Mouse (Mus musculus): ENCODE data around the gene Rpl3. TPM values are rescaled to one million over a fixed set of nuclear protein-coding genes. Genes with fewer than 3 reads are reported as not detected.

Gene Rpl3
- polyA plus RNA-seq, 1 experiment from 2014 or later: 822 TPM

- H3K27me3 ChIP-seq (ENCODE audit: control insufficient read depth, insufficient read depth, low read length): no peaks in the 10 kb centered on the region
- ATAC-seq (ENCODE audit: insufficient number of reproducible peaks, insufficient read depth, low FRiP score, low read depth): no peak
- no peak overlapping the region for H3K27ac ChIP-seq (replicated peaks in 1 of 2; ENCODE audit: control insufficient read depth in 1 of 2, insufficient read depth in 1 of 2, low read depth in 2 of 2, low read length in 2 of 2)
- no peak overlapping the region for H3K9ac ChIP-seq (ENCODE audit: low read length)
- peaks cover 24 to 34% of the 10 kb centered on the region in 2 experiments for H3K4me1 ChIP-seq (ENCODE audit: control insufficient read depth in 2 of 2, insufficient read depth in 2 of 2, low read length in 2 of 2)
- H3K4me3 ChIP-seq (ENCODE audit: control insufficient read depth in 1 of 2, insufficient read depth in 1 of 2, low read depth in 1 of 2, low read length in 2 of 2): no peak overlapping the region
- H3K4me2 ChIP-seq (ENCODE audit: low read length): no peak overlapping the region
- H3K9me3 ChIP-seq (ENCODE audit: control insufficient read depth, low read length): no peaks in the 10 kb centered on the region
- H3K36me3 ChIP-seq (ENCODE audit: control insufficient read depth, insufficient read depth, low read length): no peaks in the 10 kb centered on the region
- 77% methylated on average over 6 of the region's 6 CpGs for WGBS
Measured at GRCm38 (mm10) chr15:80101503-80101902, 9.8 kb upstream of the Rpl3 start.

GRCm38 (mm10) chr15:80100871-80101270, 9.2 kb upstream of the Rpl3 start:
- H3K36me3 ChIP-seq (ENCODE audit: control insufficient read depth, insufficient read depth, low read length): no peaks in the 10 kb centered on the region
- no peak overlapping the region for H3K27ac ChIP-seq (replicated peaks in 1 of 2; ENCODE audit: control insufficient read depth in 1 of 2, insufficient read depth in 1 of 2, low read depth in 2 of 2, low read length in 2 of 2)
- H3K4me1 ChIP-seq (ENCODE audit: control insufficient read depth in 2 of 2, insufficient read depth in 2 of 2, low read length in 2 of 2): peaks cover 24 to 34% of the 10 kb centered on the region in 2 experiments
- H3K4me2 ChIP-seq (ENCODE audit: low read length): no peak overlapping the region
- no peak overlapping the region for H3K4me3 ChIP-seq (ENCODE audit: control insufficient read depth in 1 of 2, insufficient read depth in 1 of 2, low read depth in 1 of 2, low read length in 2 of 2)
- H3K9ac ChIP-seq (ENCODE audit: low read length): no peak overlapping the region
- no peaks in the 10 kb centered on the region for H3K27me3 ChIP-seq (ENCODE audit: control insufficient read depth, insufficient read depth, low read length)
- 64% methylated on average over 10 of the region's 10 CpGs for WGBS
- no peak for ATAC-seq (ENCODE audit: insufficient number of reproducible peaks, insufficient read depth, low FRiP score, low read depth)
- H3K9me3 ChIP-seq (ENCODE audit: control insufficient read depth, low read length): no peaks in the 10 kb centered on the region

- WGBS: 71% methylated on average over 3 of the region's 3 CpGs
- Histone ChIP-seq H3K9ac (ENCODE audit: low read length) (no peak overlapping the region), H3K27me3 (ENCODE audit: control insufficient read depth, insufficient read depth, low read length) (no peaks in the 10 kb centered on the region), H3K4me1 (ENCODE audit: control insufficient read depth in 2 of 2, insufficient read depth in 2 of 2, low read length in 2 of 2) (peaks cover 21 to 30% of the 10 kb centered on the region in 2 experiments), H3K27ac (replicated peaks in 1 of 2; ENCODE audit: control insufficient read depth in 1 of 2, insufficient read depth in 1 of 2, low read depth in 2 of 2, low read length in 2 of 2) (no peak overlapping the region), H3K9me3 (ENCODE audit: control insufficient read depth, low read length) (no peaks in the 10 kb centered on the region), H3K36me3 (ENCODE audit: control insufficient read depth, insufficient read depth, low read length) (no peaks in the 10 kb centered on the region), H3K4me3 (ENCODE audit: control insufficient read depth in 1 of 2, insufficient read depth in 1 of 2, low read depth in 1 of 2, low read length in 2 of 2) (no peak overlapping the region), H3K4me2 (ENCODE audit: low read length) (no peak overlapping the region)
- no peak for ATAC-seq (ENCODE audit: insufficient number of reproducible peaks, insufficient read depth, low FRiP score, low read depth)
Measured at GRCm38 (mm10) chr15:80100196-80100595, 8.5 kb upstream of the Rpl3 start.

DNA sequence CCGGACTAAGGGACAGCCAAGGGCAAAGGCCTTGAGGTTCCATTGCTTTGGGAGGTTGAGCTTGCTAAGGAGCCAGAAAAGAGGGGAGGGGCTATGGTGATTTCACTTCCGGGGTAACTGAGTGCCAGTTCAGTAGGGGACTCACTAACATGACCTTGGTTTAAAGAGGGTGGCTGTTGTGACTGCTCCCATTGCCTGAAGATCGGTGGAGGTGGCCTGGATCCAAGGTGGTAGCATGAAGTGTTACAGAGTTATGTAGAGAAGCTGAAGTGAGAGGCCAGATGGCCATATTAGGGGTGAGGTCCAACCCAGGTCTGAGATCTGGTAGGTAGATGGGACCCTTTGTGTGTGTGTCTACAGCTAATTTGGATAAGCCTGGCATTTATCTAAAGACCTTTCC, 7.8 kb upstream of the Rpl3 start:
- H3K9me3 ChIP-seq (ENCODE audit: control insufficient read depth, low read length): no peaks in the 10 kb centered on the region
- peaks cover 21 to 29% of the 10 kb centered on the region in 2 experiments for H3K4me1 ChIP-seq (ENCODE audit: control insufficient read depth in 2 of 2, insufficient read depth in 2 of 2, low read length in 2 of 2)
- ATAC-seq (ENCODE audit: insufficient number of reproducible peaks, insufficient read depth, low FRiP score, low read depth): no peak
- H3K4me3 ChIP-seq (ENCODE audit: control insufficient read depth in 1 of 2, insufficient read depth in 1 of 2, low read depth in 1 of 2, low read length in 2 of 2): no peak overlapping the region
- H3K27ac ChIP-seq (replicated peaks in 1 of 2; ENCODE audit: control insufficient read depth in 1 of 2, insufficient read depth in 1 of 2, low read depth in 2 of 2, low read length in 2 of 2): no peak overlapping the region
- no peak overlapping the region for H3K4me2 ChIP-seq (ENCODE audit: low read length)
- H3K9ac ChIP-seq (ENCODE audit: low read length): no peak overlapping the region
- H3K27me3 ChIP-seq (ENCODE audit: control insufficient read depth, insufficient read depth, low read length): no peaks in the 10 kb centered on the region
- 42% methylated on average over 3 of the region's 3 CpGs for WGBS
- no peaks in the 10 kb centered on the region for H3K36me3 ChIP-seq (ENCODE audit: control insufficient read depth, insufficient read depth, low read length)

GRCm38 (mm10) chr15:80098809-80099208, 7.1 kb upstream of the Rpl3 start:
- H3K36me3 ChIP-seq (ENCODE audit: control insufficient read depth, insufficient read depth, low read length): no peaks in the 10 kb centered on the region
- peaks cover 21 to 29% of the 10 kb centered on the region in 2 experiments for H3K4me1 ChIP-seq (ENCODE audit: control insufficient read depth in 2 of 2, insufficient read depth in 2 of 2, low read length in 2 of 2)
- no peak overlapping the region for H3K27ac ChIP-seq (replicated peaks in 1 of 2; ENCODE audit: control insufficient read depth in 1 of 2, insufficient read depth in 1 of 2, low read depth in 2 of 2, low read length in 2 of 2)
- H3K4me3 ChIP-seq (ENCODE audit: control insufficient read depth in 1 of 2, insufficient read depth in 1 of 2, low read depth in 1 of 2, low read length in 2 of 2): no peak overlapping the region
- H3K9ac ChIP-seq (ENCODE audit: low read length): no peak overlapping the region
- H3K4me2 ChIP-seq (ENCODE audit: low read length): 0 out of 2 replicates have a peak overlapping the region, but pooled peaks have one; percentile 4
- WGBS: 24% methylated on average over 9 of the region's 9 CpGs
- 0 out of 2 replicates have a peak, but pooled peaks have one; percentile 28 for ATAC-seq (ENCODE audit: insufficient number of reproducible peaks, insufficient read depth, low FRiP score, low read depth)
- no peaks in the 10 kb centered on the region for H3K27me3 ChIP-seq (ENCODE audit: control insufficient read depth, insufficient read depth, low read length)
- no peaks in the 10 kb centered on the region for H3K9me3 ChIP-seq (ENCODE audit: control insufficient read depth, low read length)

DNA sequence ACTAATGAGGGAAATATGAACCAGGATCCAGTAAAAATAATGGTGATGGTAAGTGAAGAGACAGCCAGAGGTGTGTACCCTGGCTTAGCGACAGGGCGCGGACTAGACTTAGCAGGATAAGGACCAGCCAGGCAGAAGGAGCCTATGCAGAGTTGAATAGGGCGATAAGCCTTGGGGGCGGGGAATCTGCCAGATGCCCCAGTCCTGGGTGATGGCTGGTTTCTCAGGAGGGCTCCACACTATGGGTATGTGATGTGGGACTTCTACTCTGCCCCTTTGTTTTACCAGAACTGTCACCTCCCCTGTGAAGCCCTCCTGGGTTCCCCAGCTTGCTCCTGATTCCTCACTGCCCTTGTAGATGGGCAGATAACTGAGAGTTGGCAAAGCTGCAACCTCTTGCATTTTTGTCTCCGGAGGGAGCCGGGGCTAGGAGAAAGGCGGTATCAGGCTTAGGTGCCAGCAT, 6.4 kb upstream of the Rpl3 start:
- Histone ChIP-seq H3K4me2 (ENCODE audit: low read length) (peak overlapping the region; percentile 48), H3K9me3 (ENCODE audit: control insufficient read depth, low read length) (no peaks in the 10 kb centered on the region), H3K27ac (replicated peaks in 1 of 2; ENCODE audit: control insufficient read depth in 1 of 2, insufficient read depth in 1 of 2, low read depth in 2 of 2, low read length in 2 of 2) (no peak overlapping the region), H3K4me3 (ENCODE audit: control insufficient read depth in 1 of 2, insufficient read depth in 1 of 2, low read depth in 1 of 2, low read length in 2 of 2) (no peak overlapping the region), H3K27me3 (ENCODE audit: control insufficient read depth, insufficient read depth, low read length) (peaks cover 5% of the 10 kb centered on the region; the same call in 1 of the 2 replicates), H3K9ac (ENCODE audit: low read length) (no peak overlapping the region), H3K4me1 (ENCODE audit: control insufficient read depth in 2 of 2, insufficient read depth in 2 of 2, low read length in 2 of 2) (peaks cover 21 to 29% of the 10 kb centered on the region in 2 experiments), H3K36me3 (ENCODE audit: control insufficient read depth, insufficient read depth, low read length) (no peaks in the 10 kb centered on the region)
- 12% methylated on average over 8 of the region's 8 CpGs for WGBS
- ATAC-seq (ENCODE audit: insufficient number of reproducible peaks, insufficient read depth, low FRiP score, low read depth): no peak

GRCm38 (mm10) chr15:80096946-80097881, 5.5 kb upstream of the Rpl3 start:
- Histone ChIP-seq H3K4me3 (ENCODE audit: control insufficient read depth in 1 of 2, insufficient read depth in 1 of 2, low read depth in 1 of 2, low read length in 2 of 2) (no peak overlapping the region), H3K27ac (replicated peaks in 1 of 2; ENCODE audit: control insufficient read depth in 1 of 2, insufficient read depth in 1 of 2, low read depth in 2 of 2, low read length in 2 of 2) (0 out of 4 replicates have a peak overlapping the region, but pooled peaks of 1 of the 2 experiments have one; percentile 10), H3K4me2 (ENCODE audit: low read length) (peak overlapping the region; percentile 48), H3K4me1 (ENCODE audit: control insufficient read depth in 2 of 2, insufficient read depth in 2 of 2, low read length in 2 of 2) (peaks cover 21 to 29% of the 10 kb centered on the region in 2 experiments), H3K36me3 (ENCODE audit: control insufficient read depth, insufficient read depth, low read length) (no peaks in the 10 kb centered on the region), H3K9me3 (ENCODE audit: control insufficient read depth, low read length) (no peaks in the 10 kb centered on the region), H3K27me3 (ENCODE audit: control insufficient read depth, insufficient read depth, low read length) (peaks cover 13% of the 10 kb centered on the region), H3K9ac (ENCODE audit: low read length) (peak overlapping the region; percentile 59)
- 0 out of 2 replicates have a peak, but pooled peaks have one; percentile 15 for ATAC-seq (ENCODE audit: insufficient number of reproducible peaks, insufficient read depth, low FRiP score, low read depth)
- WGBS: 16% methylated on average over 17 of the region's 20 CpGs

Data from heart, embryonic 14.5 days (tissue).